Mouse (Mus musculus) stomach, embryonic 16.5 days (tissue): ENCODE data around the gene Olfr735. TPM values are rescaled to one million over a fixed set of nuclear protein-coding genes. Genes with fewer than 3 reads are reported as not detected.

ENCODE experiments used
- polyA plus RNA-seq: library from polyadenylated mRNA; unstranded; fragments of >200 nt; fragmentation: Nextera tagmentation; extraction: Ambion mirVana; gene quantifications from 2 replicates; pipeline ENCODE4 v1.2.1, GENCODE M21; 2015

Gene Olfr735
- polyA plus RNA-seq, 1 experiment from 2014 or later, result not detected

Other genes with a start within 250 kb of the Olfr735 start
- not detected in 2 replicates for gene Olfr727, start 225.7 kb downstream of the Olfr735 start, polyA plus RNA-seq
- not detected in 2 replicates for gene Olfr728, start 206.2 kb downstream of the Olfr735 start, polyA plus RNA-seq
- not detected in 2 replicates for gene Olfr729, start 196.0 kb downstream of the Olfr735 start, polyA plus RNA-seq
- not detected in 2 replicates for gene Olfr730, start 160.7 kb downstream of the Olfr735 start, polyA plus RNA-seq
- not detected in 2 replicates for gene Olfr731, start 107.0 kb downstream of the Olfr735 start, polyA plus RNA-seq
- gene Olfr732, start 64.7 kb downstream of the Olfr735 start, polyA plus RNA-seq, result not detected in 2 replicates
- not detected in 2 replicates for gene Olfr733, start 47.4 kb downstream of the Olfr735 start, polyA plus RNA-seq
- gene Olfr734, start 22.1 kb downstream of the Olfr735 start, polyA plus RNA-seq, result not detected in 2 replicates
- gene Tlr11, start 9.0 kb upstream of the Olfr735 start, polyA plus RNA-seq, result not detected in 2 replicates
- not detected in 2 replicates for gene Olfr736, start 32.3 kb upstream of the Olfr735 start, polyA plus RNA-seq
- gene Olfr738, start 58.7 kb upstream of the Olfr735 start, polyA plus RNA-seq, result not detected in 2 replicates
- not detected in 2 replicates for gene Olfr739, start 69.8 kb upstream of the Olfr735 start, polyA plus RNA-seq
- gene Olfr740, start 96.7 kb upstream of the Olfr735 start, polyA plus RNA-seq, result not detected in 2 replicates
- gene Olfr741, start 123.9 kb upstream of the Olfr735 start, polyA plus RNA-seq, result not detected in 2 replicates
- gene Olfr742, start 154.7 kb upstream of the Olfr735 start, polyA plus RNA-seq, result not detected in 2 replicates
- gene Olfr743, start 173.0 kb upstream of the Olfr735 start, polyA plus RNA-seq, result not detected in 2 replicates